Mouse (Mus musculus): ENCODE data around the gene Haus5. TPM values are rescaled to one million over a fixed set of nuclear protein-coding genes. Genes with fewer than 3 reads are reported as not detected.
A peak's percentile ranks its signal among the peaks of the same experiment; 100 is the strongest.

Haus5 gene
- polyA plus RNA-seq (2014; fragmentation: Nextera tagmentation; extraction: Ambion mirVana), result 63.5 TPM in 2 replicates

DNA sequence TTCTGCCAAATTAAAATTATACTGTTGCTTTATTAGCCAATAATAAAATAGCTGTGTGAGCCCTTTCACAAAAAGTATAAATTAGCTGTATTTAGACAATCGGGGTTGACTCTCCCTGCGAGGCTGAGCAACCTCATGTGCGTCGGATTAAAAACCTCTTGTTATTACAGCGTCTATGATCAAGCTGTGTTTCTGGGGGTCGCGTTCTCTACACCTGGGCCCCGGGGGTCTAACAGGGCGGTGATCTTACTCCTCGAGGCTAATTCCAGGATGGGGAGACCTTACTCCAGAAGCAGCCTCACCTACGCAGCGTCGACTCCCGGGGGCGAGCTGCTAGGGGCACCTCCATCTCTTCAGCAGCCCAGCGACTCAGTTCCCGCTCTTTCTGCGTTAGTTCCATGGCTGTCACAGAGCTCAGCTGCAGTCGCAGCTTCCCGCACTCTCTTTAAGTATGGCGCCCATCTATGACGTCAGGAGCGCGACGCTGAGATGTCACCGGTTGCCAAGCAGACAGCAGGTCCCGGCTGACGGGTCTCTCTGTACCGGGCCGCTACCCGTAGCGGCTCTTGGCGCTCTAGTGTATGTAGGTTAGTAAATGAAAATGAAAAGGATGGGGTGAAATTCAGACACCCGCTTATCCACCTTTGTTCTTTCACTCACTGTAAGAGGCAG is at the start of gene Haus5:
TSS of gene Haus5 (minus strand) at position 466 of the 672 bp plus-strand sequence.
- Histone ChIP-seq H3K27me3 (ENCODE audit: insufficient read depth, low read length) (no peaks in the 10 kb centered on the region), H3K4me1 (ENCODE audit: insufficient read depth) (no peaks in the 10 kb centered on the region), H3K36me3 (ENCODE audit: insufficient read depth) (peaks cover 31% of the 10 kb centered on the region), H3K27ac (ENCODE audit: low read depth) (peak within 1 kb of the TSS; percentile 50; the same call in 1 of the 2 replicates), H3K4me2 (peak within 1 kb of the TSS; percentile 80), H3K4me3 (ENCODE audit: low read depth, low read length) (peak within 1 kb of the TSS; percentile 69), H3K9me3 (ENCODE audit: low read depth, low read length) (no peaks in the 10 kb centered on the region), H3K9ac (peak within 1 kb of the TSS; percentile 76)
- ATAC-seq (ENCODE audit: insufficient read depth), result peak; percentile 97
- no peak for TF ChIP-seq CTCF (IDR thresholded peaks at IDR 0.05; ENCODE audit: low read depth)
- WGBS, result under 1% methylated on average over 34 of the region's 34 CpGs
- peak; percentile 98 for DNase-seq

- DNase-seq (no peak), ATAC-seq (ENCODE audit: insufficient read depth) (no peak)
- Histone ChIP-seq H3K4me2 (no peak within 1 kb of the TSS), H3K36me3 (ENCODE audit: insufficient read depth) (no peaks in the 10 kb centered on the region), H3K4me1 (ENCODE audit: insufficient read depth) (no peaks in the 10 kb centered on the region), H3K4me3 (ENCODE audit: low read depth, low read length) (no peak within 1 kb of the TSS), H3K9ac (no peak within 1 kb of the TSS), H3K27me3 (ENCODE audit: insufficient read depth, low read length) (peaks cover 8% of the 10 kb centered on the region; the same call in 1 of the 2 replicates), H3K27ac (ENCODE audit: low read depth) (no peak within 1 kb of the TSS), H3K9me3 (ENCODE audit: low read depth, low read length) (no peaks in the 10 kb centered on the region)
- no peak for TF ChIP-seq CTCF (IDR thresholded peaks at IDR 0.05; ENCODE audit: low read depth)
- WGBS, result 76% methylated on average over 3 of the region's 3 CpGs
These were observed 47.1 kb upstream of the Haus5 start, which contains the start of gene Atp4a for GRCm38 (mm10) chr7:30711942-30712341. Gene Atp4a, plus strand, starts transcription at chr7:30712209.

DNA sequence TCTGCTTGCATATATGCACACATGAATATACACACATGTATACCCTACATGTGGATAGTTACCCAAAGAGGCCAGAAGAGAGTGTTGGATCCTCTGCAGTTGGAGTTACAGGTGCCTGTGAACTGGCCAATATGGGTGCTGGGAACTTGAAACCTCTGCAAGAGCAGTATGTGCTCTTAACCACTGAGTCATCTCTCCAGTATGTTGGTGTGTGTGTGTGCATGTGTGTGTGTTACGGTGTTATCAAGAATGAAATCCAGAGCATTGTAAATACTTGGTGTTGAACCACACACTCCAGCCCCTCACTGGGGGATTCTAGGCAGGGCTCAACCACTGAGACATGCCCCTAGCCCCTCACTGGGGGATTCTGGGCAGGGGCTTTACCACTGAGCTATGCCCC is 42.6 kb upstream of the Haus5 start:
- Histone ChIP-seq H3K4me3 (ENCODE audit: low read depth, low read length) (no peak overlapping the region), H3K4me1 (ENCODE audit: insufficient read depth) (no peaks in the 10 kb centered on the region), H3K36me3 (ENCODE audit: insufficient read depth) (no peaks in the 10 kb centered on the region), H3K27me3 (ENCODE audit: insufficient read depth, low read length) (no peaks in the 10 kb centered on the region), H3K27ac (ENCODE audit: low read depth) (no peak overlapping the region), H3K9me3 (ENCODE audit: low read depth, low read length) (no peaks in the 10 kb centered on the region), H3K4me2 (no peak overlapping the region), H3K9ac (no peak overlapping the region)
- ATAC-seq (ENCODE audit: insufficient read depth) (no peak), DNase-seq (no peak)
- WGBS, result 56% methylated on average over 1 of the region's 1 CpGs
- TF ChIP-seq CTCF (IDR thresholded peaks at IDR 0.05; ENCODE audit: low read depth), result no peak

- no peak overlapping the region for H3K27ac ChIP-seq (ENCODE audit: low read depth)
- ATAC-seq (ENCODE audit: insufficient read depth) (no peak), DNase-seq (no peak)
- no peak overlapping the region for H3K4me2 ChIP-seq
- no peaks in the 10 kb centered on the region for H3K4me1 ChIP-seq (ENCODE audit: insufficient read depth)
- no peak overlapping the region for H3K4me3 ChIP-seq (ENCODE audit: low read depth, low read length)
- TF ChIP-seq CTCF (IDR thresholded peaks at IDR 0.05; ENCODE audit: low read depth), result no peak
- H3K27me3 ChIP-seq (ENCODE audit: insufficient read depth, low read length), result no peaks in the 10 kb centered on the region
- 51% methylated on average over 8 of the region's 8 CpGs for WGBS
- H3K9ac ChIP-seq, result no peak overlapping the region
- no peaks in the 10 kb centered on the region for H3K36me3 ChIP-seq (ENCODE audit: insufficient read depth)
- no peaks in the 10 kb centered on the region for H3K9me3 ChIP-seq (ENCODE audit: low read depth, low read length)
These were observed 41.6 kb upstream of the Haus5 start for GRCm38 (mm10) chr7:30706214-30706882.

GRCm38 (mm10) chr7:30698589-30698988 is 33.8 kb upstream of the Haus5 start, which contains the start of gene 2200002J24Rik:
Gene 2200002J24Rik, plus strand, starts transcription at chr7:30698926.
- ATAC-seq (ENCODE audit: insufficient read depth), result no peak
- H3K9ac ChIP-seq, result no peak within 1 kb of the TSS
- no peaks in the 10 kb centered on the region for H3K9me3 ChIP-seq (ENCODE audit: low read depth, low read length)
- TF ChIP-seq CTCF (IDR thresholded peaks at IDR 0.05; ENCODE audit: low read depth), result no peak
- 38% methylated on average over 9 of the region's 9 CpGs for WGBS
- no peak within 1 kb of the TSS for H3K4me3 ChIP-seq (ENCODE audit: low read depth, low read length)
- no peaks in the 10 kb centered on the region for H3K36me3 ChIP-seq (ENCODE audit: insufficient read depth)
- H3K4me2 ChIP-seq, result no peak within 1 kb of the TSS
- H3K27me3 ChIP-seq (ENCODE audit: insufficient read depth, low read length), result no peaks in the 10 kb centered on the region
- no peaks in the 10 kb centered on the region for H3K4me1 ChIP-seq (ENCODE audit: insufficient read depth)
- peak; percentile 65 for DNase-seq
- no peak within 1 kb of the TSS for H3K27ac ChIP-seq (ENCODE audit: low read depth)

DNA sequence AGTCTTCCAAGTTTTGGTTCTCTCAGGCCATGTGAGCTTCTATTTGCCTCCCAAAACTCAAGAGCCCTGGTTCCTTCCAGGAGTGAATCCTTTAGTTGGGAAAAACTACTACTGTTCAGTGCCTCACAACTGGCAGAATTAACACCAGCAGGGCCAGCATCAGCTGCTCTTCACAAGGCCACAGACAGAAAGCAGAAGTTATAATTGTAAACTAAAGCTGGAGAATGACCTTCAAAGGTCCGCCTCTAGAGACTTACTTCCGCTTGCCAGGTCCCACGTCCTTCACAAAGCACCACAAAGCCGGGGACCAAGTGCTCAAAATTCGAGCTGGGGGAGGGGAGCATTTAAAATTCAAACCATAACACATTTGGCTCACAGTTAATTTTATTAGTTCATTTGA is 33.3 kb upstream of the Haus5 start:
- Histone ChIP-seq H3K27ac (ENCODE audit: low read depth) (no peak overlapping the region), H3K4me2 (no peak overlapping the region), H3K4me3 (ENCODE audit: low read depth, low read length) (no peak overlapping the region), H3K9ac (no peak overlapping the region), H3K9me3 (ENCODE audit: low read depth, low read length) (no peaks in the 10 kb centered on the region), H3K36me3 (ENCODE audit: insufficient read depth) (no peaks in the 10 kb centered on the region), H3K27me3 (ENCODE audit: insufficient read depth, low read length) (no peaks in the 10 kb centered on the region), H3K4me1 (ENCODE audit: insufficient read depth) (no peaks in the 10 kb centered on the region)
- no peak for ATAC-seq (ENCODE audit: insufficient read depth)
- 52% methylated on average over 5 of the region's 5 CpGs for WGBS
- TF ChIP-seq CTCF (IDR thresholded peaks at IDR 0.05; ENCODE audit: low read depth), result no peak
- peak; percentile 4 for DNase-seq

DNA sequence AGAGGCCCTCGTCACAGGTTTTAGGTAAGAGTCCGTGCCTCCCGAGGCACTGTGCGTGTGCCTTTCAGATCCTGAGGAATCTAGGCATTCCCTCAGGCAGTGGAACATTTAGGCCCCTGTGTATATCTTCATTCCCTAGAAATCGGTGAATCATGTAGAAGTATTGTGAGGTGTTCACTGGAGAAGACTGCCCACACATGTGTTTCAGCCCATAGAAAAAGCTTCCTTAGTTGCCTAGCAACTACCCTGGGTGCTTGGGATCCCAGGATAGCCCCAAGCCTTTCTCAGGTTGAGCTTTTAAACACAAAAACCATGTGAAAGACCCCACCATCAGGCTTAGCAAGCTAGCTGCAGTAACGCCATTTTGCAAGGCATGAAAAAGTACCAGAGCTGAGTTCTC is 23.5 kb upstream of the Haus5 start:
- DNase-seq (peak; percentile 18), ATAC-seq (ENCODE audit: insufficient read depth) (no peak)
- Histone ChIP-seq H3K36me3 (ENCODE audit: insufficient read depth) (no peaks in the 10 kb centered on the region), H3K4me3 (ENCODE audit: low read depth, low read length) (no peak overlapping the region), H3K27me3 (ENCODE audit: insufficient read depth, low read length) (0 out of 2 replicates have a peak, but pooled peaks cover 5% of the 10 kb centered on the region), H3K9ac (no peak overlapping the region), H3K9me3 (ENCODE audit: low read depth, low read length) (no peaks in the 10 kb centered on the region), H3K27ac (ENCODE audit: low read depth) (no peak overlapping the region), H3K4me2 (no peak overlapping the region), H3K4me1 (ENCODE audit: insufficient read depth) (no peaks in the 10 kb centered on the region)
- 63% methylated on average over 6 of the region's 6 CpGs for WGBS
- no peak for TF ChIP-seq CTCF (IDR thresholded peaks at IDR 0.05; ENCODE audit: low read depth)
